Comparison of ENCODE assay signal across 12 mouse cellular contexts in genomic region chr19:45151361-45152182, GRCm38 (mm10). TPM values are rescaled to one million over a fixed set of nuclear protein-coding genes. Genes with fewer than 3 reads are reported as not detected.
DNase-seq lines count a peak whose midpoint lies in the region; ATAC-seq and TF ChIP-seq lines count a peak whose summit lies in the region.
"Had no signal": no experiment of that assay in that cellular context is flagged by ENCODE, and none has a peak within 500 bp of the region (broad histone marks: within the 10 kb centered on the region; RNA-seq: fewer than 3 reads in every experiment).

No protein-coding gene starts in this region.

- no peak for TF ChIP-seq POLR2A in spleen, adult 2 months (IDR thresholded peaks at IDR 0.05; ENCODE audit: low read depth, low read length)

- no peak overlapping the region for H3K9ac ChIP-seq in heart, embryonic 11.5 days (ENCODE audit: low read depth, low read length)
- no peak overlapping the region for H3K9ac ChIP-seq in limb, embryonic 12.5 days (replicated peaks)

- no peak for ATAC-seq in heart, embryonic 11.5 days (replicated peaks; ENCODE audit: insufficient number of reproducible peaks, low FRiP score, low TSS enrichment)
- no peak for ATAC-seq in limb, embryonic 12.5 days (ENCODE audit: insufficient number of reproducible peaks, insufficient read depth, low FRiP score, low TSS enrichment, low read depth)
- ATAC-seq in inflammation-experienced regulatory T-cells, adult 6 months: no peak
- ATAC-seq: CD4-positive, CD25-positive, alpha-beta regulatory T cell, adult 4 months had no signal

- no peaks in the 10 kb centered on the region for H3K36me3 ChIP-seq in heart, embryonic 11.5 days (ENCODE audit: control insufficient read depth, insufficient read depth, low read length)
- no peaks in the 10 kb centered on the region for H3K36me3 ChIP-seq in spleen, adult 2 months (ENCODE audit: control insufficient read depth, insufficient read depth, low read length)
- H3K36me3 ChIP-seq in limb, embryonic 12.5 days: no peaks in the 10 kb centered on the region

- 3% methylated on average over 36 of the region's 36 CpGs for WGBS in heart, embryonic 11.5 days (ENCODE audit: insufficient replicate concordance)
- WGBS in spleen, adult 2 months: 7% methylated on average over 36 of the region's 36 CpGs
- WGBS in limb, embryonic 12.5 days: 2% methylated on average over 36 of the region's 36 CpGs

- H3K27ac ChIP-seq in heart, embryonic 11.5 days (ENCODE audit: low read depth, low read length): no peak overlapping the region
- peak overlapping the region; percentile 45 for H3K27ac ChIP-seq in spleen, adult 2 months (ENCODE audit: insufficient read depth, low read length)
- no peak overlapping the region for H3K27ac ChIP-seq in limb, embryonic 12.5 days

- peaks cover 96% of the 10 kb centered on the region for H3K27me3 ChIP-seq in heart, embryonic 11.5 days (ENCODE audit: control insufficient read depth, insufficient read depth, low read length)
- H3K27me3 ChIP-seq in spleen, adult 2 months (ENCODE audit: control insufficient read depth, insufficient read depth, low read length): peaks cover 31% of the 10 kb centered on the region
- H3K27me3 ChIP-seq in limb, embryonic 12.5 days: peaks cover 98% of the 10 kb centered on the region

- 0 out of 2 replicates have a peak, but pooled peaks cover 9% of the 10 kb centered on the region for H3K4me1 ChIP-seq in heart, embryonic 11.5 days (ENCODE audit: control insufficient read depth, insufficient read depth, low read length)
- H3K4me1 ChIP-seq in spleen, adult 2 months (ENCODE audit: control insufficient read depth, insufficient read depth, insufficient read length): no peaks in the 10 kb centered on the region
- H3K4me1 ChIP-seq in limb, embryonic 12.5 days (replicated peaks): peaks cover 29% of the 10 kb centered on the region

- peak overlapping the region; percentile 57 for H3K4me2 ChIP-seq in heart, embryonic 11.5 days
- peak overlapping the region; percentile 55 for H3K4me2 ChIP-seq in limb, embryonic 12.5 days

- intact Hi-C loops in heart, postnatal 25 days (cut with DNase I): loop anchor here (10.0 kb wide), 1 partner anchor 397 kb away; the partner anchor contains the start of gene Pax2

- DNase-seq in heart, postnatal 25 days (ENCODE audit: low spot score): no peak
- no peak for DNase-seq in spleen, adult 2 months (ENCODE audit: low read depth in 1 of 2, low spot score in 2 of 2)
- no peak for DNase-seq in spleen, postnatal 4 days (ENCODE audit: low spot score in 2 of 2)
- DNase-seq in right cerebral cortex, adult 18-20 months: no peak
- DNase-seq in frontal cortex, postnatal 10 days (ENCODE audit: low spot score in 2 of 2): no peak
- DNase-seq: layer of hippocampus, postnatal 36 days had no signal

- TF ChIP-seq CTCF in spleen, adult 2 months (IDR thresholded peaks at IDR 0.05; ENCODE audit: extremely low read depth, insufficient read depth, insufficient read length, insufficient replicate concordance): no peak

- peak overlapping the region; percentile 43 for H3K4me3 ChIP-seq in heart, embryonic 11.5 days (ENCODE audit: low read depth, low read length)
- H3K4me3 ChIP-seq in spleen, adult 2 months (ENCODE audit: extremely low read depth, insufficient read depth, insufficient read length): peak overlapping the region; percentile 44
- peak overlapping the region; percentile 32 for H3K4me3 ChIP-seq in limb, embryonic 12.5 days (replicated peaks)

- H3K9me3 ChIP-seq in heart, embryonic 11.5 days (replicated peaks; ENCODE audit: control insufficient read depth, low read length): no peaks in the 10 kb centered on the region
- no peaks in the 10 kb centered on the region for H3K9me3 ChIP-seq in limb, embryonic 12.5 days

RNA-seq across cellular contexts. Expression of gene Tlx1, which starts 1.1 kb away (rescaled TPM):
- polyA plus RNA-seq in heart, embryonic 11.5 days (2014; fragmentation: Nextera tagmentation; extraction: Ambion mirVana): 0.45 and 1.0 TPM in 2 replicates
- total RNA-seq in heart, postnatal 25 days (2021): not detected
- 37.3 and 51.1 TPM in 2 replicates for polyA plus RNA-seq in spleen, adult 2 months (2012; rRNA removed)
- 0.39 and 0.63 TPM in 2 replicates for polyA plus RNA-seq in limb, embryonic 12.5 days (2016; fragmentation: Nextera tagmentation; extraction: Ambion mirVana)
- polyA plus RNA-seq in inflammation-experienced regulatory T-cells, adult 6 months (2017; shearing (Covaris generic)): not detected
- total RNA-seq: adrenal gland, adult 18-20 months; layer of hippocampus, postnatal 36 days had no signal
- polyA plus RNA-seq: CD4-positive, CD25-positive, alpha-beta regulatory T cell, adult 4 months; small intestine, adult 2 months had no signal

Comparison
In these comparisons a context has a peak if more than half of its experiments do, and no peak if none do; other contexts are left out.
1. RNA of gene Tlx1, which starts 1.1 kb away (polyA plus RNA-seq): 37.3 to 51.1 TPM in spleen, adult 2 months; 0.45 to 1.0 TPM in heart, embryonic 11.5 days, 0.39 to 0.63 TPM in limb, embryonic 12.5 days and not detected in inflammation-experienced regulatory T-cells, adult 6 months; every median in the first group is over 10 times any median in the second.
2. Peak in every context shown above with its lines, with median percentiles within 50 percentile points of each other: H3K4me3 ChIP-seq.